Mouse (Mus musculus) midbrain, embryonic 14.5 days (tissue): Measurements from ENCODE around the gene Vmn1r191. TPM values are rescaled to one million over a fixed set of nuclear protein-coding genes. Genes with fewer than 3 reads are reported as not detected.

Experiments
- microRNA-seq: library from miRNA; unstranded; fragments of <30 nt; microRNA quantifications from one replicate; pipeline ENCODE4, GENCODE M21; 2016
- polyA plus RNA-seq: library from polyadenylated mRNA; unstranded; fragments of >200 nt; fragmentation: Nextera tagmentation; extraction: Ambion mirVana; gene quantifications from 2 replicates; pipeline ENCODE4 v1.2.1, GENCODE M21; 2014

The Vmn1r191 gene
- polyA plus RNA-seq, 1 experiment from 2014 or later, result not detected

Small RNA genes within 50 kb of the gene (microRNA-seq; reads per million reads assigned to microRNA genes)
- gene Gm23282, result not detected
- gene Gm25084, result not detected

Other genes with a start within 250 kb of the Vmn1r191 start
- 16.8 and 18.2 TPM in 2 replicates for gene Zfp184, start 238.9 kb downstream of the Vmn1r191 start, polyA plus RNA-seq
- gene Pom121l2, start 202.8 kb downstream of the Vmn1r191 start, polyA plus RNA-seq, result not detected in 2 replicates
- gene Prss16, start 174.2 kb downstream of the Vmn1r191 start, polyA plus RNA-seq, result not detected in 2 replicates
- gene Hist1h2ah, start 148.4 kb downstream of the Vmn1r191 start, polyA plus RNA-seq, result not detected in 2 replicates
- 0.86 and 1.1 TPM in 2 replicates for gene Hist1h2bk, start 148.1 kb downstream of the Vmn1r191 start, polyA plus RNA-seq
- gene Hist1h4i, start 142.6 kb downstream of the Vmn1r191 start, polyA plus RNA-seq, result 6.6 and 6.8 TPM in 2 replicates
- 9.4 and 11.7 TPM in 2 replicates for gene Hist1h2ag, start 141.0 kb downstream of the Vmn1r191 start, polyA plus RNA-seq
- gene Hist1h2bj, start 140.8 kb downstream of the Vmn1r191 start, polyA plus RNA-seq, result 4.1 and 7.9 TPM in 2 replicates
- gene Vmn1r188, start 99.5 kb downstream of the Vmn1r191 start, polyA plus RNA-seq, result not detected in 2 replicates
- gene Vmn1r189, start 78.1 kb downstream of the Vmn1r191 start, polyA plus RNA-seq, result not detected in 2 replicates
- not detected in 2 replicates for gene Vmn1r192, start 7.2 kb upstream of the Vmn1r191 start, polyA plus RNA-seq
- gene Vmn1r193, start 39.2 kb upstream of the Vmn1r191 start, polyA plus RNA-seq, result not detected in 2 replicates
- not detected in 2 replicates for gene Vmn1r194, start 60.2 kb upstream of the Vmn1r191 start, polyA plus RNA-seq
- gene Vmn1r195, start 86.6 kb upstream of the Vmn1r191 start, polyA plus RNA-seq, result not detected in 2 replicates
- not detected in 2 replicates for gene Vmn1r196, start 106.0 kb upstream of the Vmn1r191 start, polyA plus RNA-seq
- gene Vmn1r197, start 140.6 kb upstream of the Vmn1r191 start, polyA plus RNA-seq, result not detected in 2 replicates
- not detected in 2 replicates for gene Vmn1r198, start 166.4 kb upstream of the Vmn1r191 start, polyA plus RNA-seq
- not detected in 2 replicates for gene Vmn1r199, start 195.8 kb upstream of the Vmn1r191 start, polyA plus RNA-seq
- 0.20 TPM in 1 of 2 replicates, not detected in the other for gene Vmn1r200, start 206.4 kb upstream of the Vmn1r191 start, polyA plus RNA-seq